Mouse (Mus musculus): Measurements from ENCODE around the gene Gstp2.

- TF ChIP-seq POLR2A (IDR thresholded peaks at IDR 0.05; ENCODE audit: extremely low read depth, insufficient read depth, low read length) (no peak), CTCF (IDR thresholded peaks at IDR 0.05; ENCODE audit: low read depth, low read length) (no peak)
These were observed 30.2 kb downstream of the Gstp2 start for GRCm38 (mm10) chr19:4015635-4016034.

Measured in liver, adult 2 months (tissue).